Mouse (Mus musculus): Measurements from ENCODE around the gene Nqo1. TPM values are rescaled to one million over a fixed set of nuclear protein-coding genes. Genes with fewer than 3 reads are reported as not detected.

Nqo1 gene
- polyA plus RNA-seq, 1 experiment, result 9.7 TPM

GRCm38 (mm10) chr8:107391136-107391516, 11.9 kb downstream of the Nqo1 start:
- H3K27ac ChIP-seq (ENCODE audit: insufficient read depth, low read depth, low read length), result peak overlapping the region; percentile 73
- H3K4me1 ChIP-seq (ENCODE audit: control insufficient read depth, insufficient read depth, insufficient read length, low read length), result peaks cover 13% of the 10 kb centered on the region
- no peaks in the 10 kb centered on the region for H3K27me3 ChIP-seq (ENCODE audit: control insufficient read depth, insufficient read depth, low read length)
- TF ChIP-seq CTCF (IDR thresholded peaks at IDR 0.05; ENCODE audit: extremely low read depth, insufficient read length, insufficient replicate concordance, low read depth, low read length) (no peak), POLR2A (IDR thresholded peaks at IDR 0.05; ENCODE audit: low read depth, low read length) (no peak)
- 40% methylated on average over 4 of the region's 4 CpGs for WGBS
- H3K4me3 ChIP-seq (ENCODE audit: low read depth, low read length), result peak overlapping the region; percentile 3; the same call in 1 of the 2 replicates
- no peaks in the 10 kb centered on the region for H3K36me3 ChIP-seq (ENCODE audit: control insufficient read depth, insufficient read depth, low read length)

- no peaks in the 10 kb centered on the region for H3K36me3 ChIP-seq (ENCODE audit: control insufficient read depth, insufficient read depth, low read length)
- H3K27me3 ChIP-seq (ENCODE audit: control insufficient read depth, insufficient read depth, low read length), result no peaks in the 10 kb centered on the region
- H3K4me3 ChIP-seq (ENCODE audit: low read depth, low read length), result peak overlapping the region; percentile 3; the same call in 1 of the 2 replicates
- peak overlapping the region; percentile 81 for H3K27ac ChIP-seq (ENCODE audit: insufficient read depth, low read depth, low read length)
- 67% methylated on average over 16 of the region's 16 CpGs for WGBS
- peaks cover 13% of the 10 kb centered on the region for H3K4me1 ChIP-seq (ENCODE audit: control insufficient read depth, insufficient read depth, insufficient read length, low read length)
- no peak for TF ChIP-seq CTCF (IDR thresholded peaks at IDR 0.05; ENCODE audit: extremely low read depth, insufficient read length, insufficient replicate concordance, low read depth, low read length)
- no peak for TF ChIP-seq POLR2A (IDR thresholded peaks at IDR 0.05; ENCODE audit: low read depth, low read length)
Measured at GRCm38 (mm10) chr8:107390476-107391135, 12.4 kb downstream of the Nqo1 start.

- Histone ChIP-seq H3K36me3 (ENCODE audit: control insufficient read depth, insufficient read depth, low read length) (no peaks in the 10 kb centered on the region), H3K27me3 (ENCODE audit: control insufficient read depth, insufficient read depth, low read length) (no peaks in the 10 kb centered on the region), H3K4me1 (ENCODE audit: control insufficient read depth, insufficient read depth, insufficient read length, low read length) (peaks cover 13% of the 10 kb centered on the region), H3K27ac (ENCODE audit: insufficient read depth, low read depth, low read length) (peak overlapping the region; percentile 81), H3K4me3 (ENCODE audit: low read depth, low read length) (no peak overlapping the region)
- TF ChIP-seq POLR2A (IDR thresholded peaks at IDR 0.05; ENCODE audit: low read depth, low read length) (no peak), CTCF (IDR thresholded peaks at IDR 0.05; ENCODE audit: extremely low read depth, insufficient read length, insufficient replicate concordance, low read depth, low read length) (no peak)
- 14% methylated on average over 8 of the region's 8 CpGs for WGBS
Measured at GRCm38 (mm10) chr8:107389557-107389956, 13.4 kb downstream of the Nqo1 start.

GRCm38 (mm10) chr8:107387861-107388260, 15.1 kb downstream of the Nqo1 start:
- TF ChIP-seq POLR2A (IDR thresholded peaks at IDR 0.05; ENCODE audit: low read depth, low read length) (no peak), CTCF (IDR thresholded peaks at IDR 0.05; ENCODE audit: extremely low read depth, insufficient read length, insufficient replicate concordance, low read depth, low read length) (peak; percentile 34; the same call in 1 of the 2 replicates)

GRCm38 (mm10) chr8:107386642-107387041, 16.4 kb downstream of the Nqo1 start:
- peaks cover 13% of the 10 kb centered on the region for H3K4me1 ChIP-seq (ENCODE audit: control insufficient read depth, insufficient read depth, insufficient read length, low read length)
- WGBS, result 27% methylated on average over 3 of the region's 3 CpGs
- H3K27me3 ChIP-seq (ENCODE audit: control insufficient read depth, insufficient read depth, low read length), result no peaks in the 10 kb centered on the region
- H3K27ac ChIP-seq (ENCODE audit: insufficient read depth, low read depth, low read length), result no peak overlapping the region
- no peak overlapping the region for H3K4me3 ChIP-seq (ENCODE audit: low read depth, low read length)
- TF ChIP-seq POLR2A (IDR thresholded peaks at IDR 0.05; ENCODE audit: low read depth, low read length), result no peak
- TF ChIP-seq CTCF (IDR thresholded peaks at IDR 0.05; ENCODE audit: extremely low read depth, insufficient read length, insufficient replicate concordance, low read depth, low read length), result no peak
- H3K36me3 ChIP-seq (ENCODE audit: control insufficient read depth, insufficient read depth, low read length), result no peaks in the 10 kb centered on the region

More at GRCm38 (mm10) chr8:107387861-107388260, 15.1 kb downstream of the Nqo1 start:
- H3K4me1 ChIP-seq (ENCODE audit: control insufficient read depth, insufficient read depth, insufficient read length, low read length), result peaks cover 13% of the 10 kb centered on the region
- WGBS, result 61% methylated on average over 5 of the region's 5 CpGs
- H3K27ac ChIP-seq (ENCODE audit: insufficient read depth, low read depth, low read length), result no peak overlapping the region
- no peaks in the 10 kb centered on the region for H3K27me3 ChIP-seq (ENCODE audit: control insufficient read depth, insufficient read depth, low read length)
- H3K36me3 ChIP-seq (ENCODE audit: control insufficient read depth, insufficient read depth, low read length), result no peaks in the 10 kb centered on the region
- H3K4me3 ChIP-seq (ENCODE audit: low read depth, low read length), result no peak overlapping the region

- no peaks in the 10 kb centered on the region for H3K27me3 ChIP-seq (ENCODE audit: control insufficient read depth, insufficient read depth, low read length)
- H3K4me1 ChIP-seq (ENCODE audit: control insufficient read depth, insufficient read depth, insufficient read length, low read length), result peaks cover 13% of the 10 kb centered on the region
- H3K36me3 ChIP-seq (ENCODE audit: control insufficient read depth, insufficient read depth, low read length), result no peaks in the 10 kb centered on the region
- WGBS, result 43% methylated on average over 5 of the region's 5 CpGs
- TF ChIP-seq POLR2A (IDR thresholded peaks at IDR 0.05; ENCODE audit: low read depth, low read length), result no peak
- TF ChIP-seq CTCF (IDR thresholded peaks at IDR 0.05; ENCODE audit: extremely low read depth, insufficient read length, insufficient replicate concordance, low read depth, low read length), result no peak
- no peak overlapping the region for H3K4me3 ChIP-seq (ENCODE audit: low read depth, low read length)
- H3K27ac ChIP-seq (ENCODE audit: insufficient read depth, low read depth, low read length), result no peak overlapping the region
Measured at GRCm38 (mm10) chr8:107386171-107386570, 16.8 kb downstream of the Nqo1 start.

GRCm38 (mm10) chr8:107385063-107385462, 17.9 kb downstream of the Nqo1 start:
- WGBS, result 84% methylated on average over 2 of the region's 2 CpGs

More at GRCm38 (mm10) chr8:107385063-107385462, 17.9 kb downstream of the Nqo1 start:
- H3K4me1 ChIP-seq (ENCODE audit: control insufficient read depth, insufficient read depth, insufficient read length, low read length), result peaks cover 4% of the 10 kb centered on the region; the same call in 1 of the 2 replicates
- no peak overlapping the region for H3K4me3 ChIP-seq (ENCODE audit: low read depth, low read length)
- no peak overlapping the region for H3K27ac ChIP-seq (ENCODE audit: insufficient read depth, low read depth, low read length)
- H3K36me3 ChIP-seq (ENCODE audit: control insufficient read depth, insufficient read depth, low read length), result no peaks in the 10 kb centered on the region
- TF ChIP-seq CTCF (IDR thresholded peaks at IDR 0.05; ENCODE audit: extremely low read depth, insufficient read length, insufficient replicate concordance, low read depth, low read length), result no peak
- no peak for TF ChIP-seq POLR2A (IDR thresholded peaks at IDR 0.05; ENCODE audit: low read depth, low read length)
- no peaks in the 10 kb centered on the region for H3K27me3 ChIP-seq (ENCODE audit: control insufficient read depth, insufficient read depth, low read length)
